Mouse (Mus musculus) heart, postnatal 14 days (tissue): Measurements from ENCODE around the gene Gm10775. TPM values are rescaled to one million over a fixed set of nuclear protein-coding genes. Genes with fewer than 3 reads are reported as not detected.

Source experiments
- DNase-seq, 2 experiments: peaks; one replicate each; pipeline ENCODE4 v3.0.0; 2021 to 2022
- intact Hi-C: fragments of 180-260 bp; cut with DNase I; formaldehyde crosslinking; loops from one replicate; pipeline ENCODE4 v1.15.1; 2025
- long read RNA-seq, 2 experiments: library from polyadenylated mRNA; stranded (forward); transcript quantifications; one replicate each; pipeline ENCODE4 v2.0.0; 2021
- total RNA-seq, 2 experiments: library from RNA; stranded (reverse); gene quantifications; 2 replicates each; pipeline ENCODE4 v1.2.3; 2021

The Gm10775 gene
- total RNA-seq = not detected
- long read RNA-seq, experiment 1 = 0 reads
- long read RNA-seq, experiment 2 = 0 reads

DNA sequence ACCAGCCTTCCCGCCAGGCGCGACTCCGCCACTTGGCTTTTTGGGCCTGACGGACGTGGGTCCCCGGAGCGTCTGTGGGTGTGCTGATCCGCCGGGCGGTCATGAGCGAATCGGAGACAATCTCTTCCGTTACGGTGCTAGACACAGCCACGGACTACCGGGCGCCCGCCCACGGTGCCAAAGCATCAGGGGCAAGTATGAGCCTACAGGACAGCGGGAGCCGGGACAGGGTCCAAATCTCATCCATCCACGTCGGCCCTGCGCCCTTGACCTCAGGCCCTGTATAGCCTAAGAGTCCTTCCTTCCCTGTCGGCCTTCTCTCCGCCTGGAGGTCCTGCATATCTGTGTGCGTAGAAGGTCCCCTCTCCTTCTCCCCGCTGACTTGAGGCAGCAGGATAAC lies at the start of gene Gm10775:
Gm10775 (plus strand) TSS at position 301 of the 400 bp plus-strand sequence.
- DNase-seq = no peak
- intact Hi-C loops = no loop called here

- intact Hi-C loops = no loop called here
- DNase-seq = no peak
Measured at GRCm38 (mm10) chr13:65225945-65226344, 33.4 kb upstream of the Gm10775 start.

DNA sequence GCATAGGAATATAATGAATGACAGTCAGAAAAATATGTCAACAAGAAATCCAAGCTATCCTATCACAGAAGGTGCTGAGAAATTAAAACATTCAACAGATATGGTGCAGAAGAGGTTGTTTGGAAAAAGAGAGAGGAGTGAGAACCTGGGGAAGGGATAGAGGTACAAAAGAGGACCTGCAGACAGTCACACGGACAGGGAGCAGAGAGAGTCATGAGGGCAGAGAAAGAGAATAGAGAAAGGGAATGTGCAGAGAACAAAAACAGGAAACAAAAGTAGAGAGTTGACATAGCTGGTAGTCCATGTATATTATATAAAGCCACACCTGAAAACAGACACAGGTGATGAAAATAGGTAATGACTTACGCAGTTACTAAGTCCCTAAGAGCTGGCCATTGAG lies 32.7 kb upstream of the Gm10775 start:
- intact Hi-C loops = no loop called here
- DNase-seq = no peak

- intact Hi-C loops = no loop called here
- no peak for DNase-seq
Measured at GRCm38 (mm10) chr13:65237211-65237610, 22.1 kb upstream of the Gm10775 start.

DNA sequence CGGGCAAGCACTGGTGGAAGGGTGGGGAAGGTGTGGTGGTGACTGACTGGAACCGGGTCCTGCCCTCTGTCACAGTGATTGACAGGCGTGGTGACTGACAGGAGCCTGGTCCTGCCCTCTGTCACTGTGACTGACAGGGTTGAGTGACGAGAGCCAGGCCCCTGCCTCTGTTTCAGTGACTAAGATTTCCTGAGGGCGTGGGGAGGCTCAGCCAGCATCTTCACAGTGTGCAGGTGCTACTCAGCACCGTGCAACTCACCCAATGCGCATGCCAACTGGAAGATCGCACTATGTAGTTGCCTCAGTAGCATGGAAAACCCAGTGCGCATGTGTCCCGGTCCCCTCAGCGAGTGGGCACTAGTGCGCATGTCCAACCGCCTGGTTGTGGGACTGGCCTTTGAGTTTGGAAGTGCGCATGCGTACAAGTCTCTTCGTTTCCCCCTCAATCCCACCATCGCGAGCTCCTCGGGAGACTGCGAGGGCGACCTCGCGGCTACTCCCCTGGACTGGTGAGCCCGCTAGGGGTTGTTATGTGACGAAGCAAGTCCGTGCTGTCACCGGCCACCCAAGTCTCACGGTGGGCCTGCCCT lies 18.7 kb upstream of the Gm10775 start:
- intact Hi-C loops = loop anchor here (2.0 to 10.0 kb wide), 5 partner anchors 36 to 1086 kb away; partner anchors contain the start of genes Aaed1, Mfsd14b and Zfp367
- DNase-seq = peak; percentile 95 to 96

- intact Hi-C loops = loop anchor here (2.0 to 10.0 kb wide), 5 partner anchors 36 to 1086 kb away; partner anchors contain the start of genes Aaed1, Mfsd14b and Zfp367
Measured at GRCm38 (mm10) chr13:65241099-65241626, 18.2 kb upstream of the Gm10775 start.

DNA sequence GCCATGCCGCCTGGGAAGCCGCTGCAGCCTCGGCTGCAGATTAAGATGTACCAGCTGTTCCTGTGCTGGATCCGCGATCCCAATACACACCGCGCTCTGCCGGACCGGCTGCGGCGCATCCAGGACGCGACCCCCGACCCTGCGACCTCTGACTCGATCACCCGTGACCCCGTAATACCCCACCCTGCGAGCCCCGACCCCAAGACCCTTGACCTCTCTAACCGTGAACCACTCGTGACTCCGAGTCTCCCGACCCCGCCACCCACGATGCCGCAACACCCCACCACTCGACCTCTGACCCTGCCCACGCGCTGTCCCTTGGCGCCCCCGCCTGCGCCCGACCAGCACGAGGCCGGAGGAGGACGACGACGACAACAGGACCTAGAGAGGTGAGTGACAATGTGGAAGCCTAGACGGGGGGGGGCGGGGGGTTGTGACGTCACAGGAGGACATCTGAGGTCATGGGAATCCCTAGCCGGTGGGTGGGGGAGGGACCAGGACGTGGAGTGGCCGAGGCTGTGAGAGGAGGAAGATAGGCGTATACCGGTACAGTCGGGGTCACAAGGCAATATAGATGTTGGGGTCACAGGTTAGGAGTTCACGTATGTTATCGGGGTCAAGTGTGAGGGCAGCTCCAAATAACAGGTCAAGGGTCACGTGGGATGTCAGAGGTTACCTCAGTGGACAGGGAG lies 17.6 kb upstream of the Gm10775 start:
- intact Hi-C loops = loop anchor here (2.0 to 10.0 kb wide), 5 partner anchors 35 to 1087 kb away; partner anchors contain the start of genes Aaed1, Mfsd14b and Zfp367
- DNase-seq = no peak

More at GRCm38 (mm10) chr13:65241099-65241626, 18.2 kb upstream of the Gm10775 start:
- peak; percentile 93 to 95 for DNase-seq

GRCm38 (mm10) chr13:65242319-65242787 lies 17.0 kb upstream of the Gm10775 start:
- intact Hi-C loops = loop anchor here (10.0 kb wide), 3 partner anchors 798 to 1088 kb away; partner anchors contain the start of genes Aaed1 and Zfp367
- DNase-seq = no peak

DNA sequence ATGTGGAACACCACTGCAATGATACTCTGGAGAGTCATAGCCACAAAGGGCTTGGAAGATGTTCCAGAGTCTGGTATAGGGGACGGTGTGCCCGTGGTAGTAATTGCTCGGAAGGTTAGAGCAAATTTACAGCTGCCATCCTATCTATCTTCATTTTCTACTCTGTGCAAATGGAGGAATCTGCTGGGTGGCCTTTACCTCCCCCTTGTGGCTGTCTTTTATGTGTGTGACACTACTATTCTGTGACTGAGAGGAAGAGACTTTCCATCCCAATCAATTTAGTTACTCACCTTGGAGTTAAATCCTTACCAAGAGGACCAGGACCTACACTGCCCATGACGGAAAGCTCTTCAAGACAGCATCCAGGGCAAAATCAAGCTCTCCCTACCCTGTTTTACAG lies 16.1 kb upstream of the Gm10775 start:
- intact Hi-C loops = loop anchor here (10.0 kb wide), 3 partner anchors 798 to 1088 kb away; partner anchors contain the start of genes Aaed1 and Zfp367
- DNase-seq = no peak

DNA sequence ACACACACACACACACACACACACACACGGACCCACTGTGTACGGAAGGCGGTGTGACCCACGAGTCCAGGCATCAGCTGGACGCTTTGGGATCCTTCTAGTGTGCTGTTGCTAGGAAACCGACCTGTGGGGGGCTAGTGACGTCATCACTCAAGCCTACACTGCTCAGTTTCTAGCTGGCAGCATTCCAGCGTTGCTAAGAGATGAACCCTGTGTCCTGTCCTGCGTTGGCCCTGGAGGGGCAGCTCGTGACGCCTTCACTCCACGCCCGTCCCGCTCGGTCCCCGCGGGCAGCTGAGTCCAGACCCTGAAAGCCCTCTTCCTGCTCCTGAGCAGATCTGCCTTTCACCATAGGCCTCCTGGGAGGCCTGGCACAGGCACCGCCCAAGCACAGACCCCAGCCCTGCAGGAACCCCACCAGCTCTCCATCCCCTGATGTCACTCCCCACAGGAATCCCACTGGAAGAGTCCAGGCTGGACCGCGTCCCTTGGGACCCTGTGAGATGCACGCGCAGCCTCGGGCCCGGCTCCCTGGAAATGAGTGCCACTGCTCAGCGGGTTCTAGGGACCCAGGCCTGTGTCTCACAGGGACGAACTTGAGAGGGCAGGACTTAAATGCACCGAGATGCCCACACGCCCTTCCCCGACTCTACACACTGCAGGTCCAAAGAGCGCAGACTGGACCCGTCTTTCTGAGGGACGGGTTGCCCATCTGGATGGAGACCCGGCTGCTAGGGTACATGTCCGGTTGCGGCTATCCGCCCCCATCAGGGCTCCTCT lies 974 bp upstream of the Gm10775 start:
- DNase-seq = peak; percentile 39 to 43
- intact Hi-C loops = no loop called here

DNA sequence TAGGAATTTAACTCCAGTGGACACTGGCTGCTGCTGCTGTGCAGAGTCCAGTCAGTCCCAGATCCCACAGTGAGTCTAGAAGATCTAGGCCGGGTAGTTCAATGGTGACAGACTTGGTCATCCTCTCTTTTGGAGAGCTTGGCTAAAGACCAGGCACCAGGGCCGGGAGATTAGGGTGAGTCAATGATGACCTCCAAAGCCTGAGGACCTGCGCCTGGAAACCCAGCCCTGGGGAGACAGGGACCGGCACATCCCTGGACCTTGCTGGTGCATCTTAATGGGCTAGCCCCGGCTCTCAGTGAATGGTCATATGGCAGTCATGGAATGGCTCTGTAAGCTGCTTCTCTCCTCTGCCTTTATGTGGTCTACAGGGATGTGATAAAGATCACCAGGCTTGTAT lies 2.7 kb downstream of the Gm10775 start:
- no peak for DNase-seq
- intact Hi-C loops = no loop called here

DNA sequence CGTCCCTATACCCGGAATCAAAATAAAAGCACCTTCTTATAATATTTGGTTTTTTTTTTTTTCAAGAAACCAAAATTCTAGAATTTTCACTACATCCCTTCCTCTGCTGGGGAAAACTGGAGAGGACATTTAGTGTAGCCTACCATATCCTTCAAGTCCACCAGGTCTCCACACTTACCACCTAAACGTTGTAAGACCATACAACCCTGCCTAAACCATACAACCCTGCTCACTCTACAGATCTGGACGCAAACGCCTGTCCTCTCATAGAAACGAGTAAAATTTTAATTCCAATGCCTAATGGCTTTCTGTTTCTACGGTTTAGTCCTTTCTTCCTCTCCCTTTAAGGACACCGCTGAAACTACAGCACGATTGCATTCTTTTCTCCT lies 18.6 kb downstream of the Gm10775 start:
- no peak for DNase-seq
- intact Hi-C loops = loop anchor here (2.0 kb wide), 2 partner anchors 37 to 165 kb away; partner anchors contain the start of gene Mfsd14b

GRCm38 (mm10) chr13:65278383-65279341 lies 19.3 kb downstream of the Gm10775 start, which contains the start of gene Zfp369:
Zfp369 (plus strand) TSS chr13:65278814.
- intact Hi-C loops = loop anchor here (2.0 kb wide), 1 partner anchor 166 kb away; the partner anchor contains the start of gene Mfsd14b
- peak; percentile 93 to 96 for DNase-seq

GRCm38 (mm10) chr13:65286771-65287170 lies 27.4 kb downstream of the Gm10775 start:
- intact Hi-C loops = no loop called here
- no peak for DNase-seq

DNA sequence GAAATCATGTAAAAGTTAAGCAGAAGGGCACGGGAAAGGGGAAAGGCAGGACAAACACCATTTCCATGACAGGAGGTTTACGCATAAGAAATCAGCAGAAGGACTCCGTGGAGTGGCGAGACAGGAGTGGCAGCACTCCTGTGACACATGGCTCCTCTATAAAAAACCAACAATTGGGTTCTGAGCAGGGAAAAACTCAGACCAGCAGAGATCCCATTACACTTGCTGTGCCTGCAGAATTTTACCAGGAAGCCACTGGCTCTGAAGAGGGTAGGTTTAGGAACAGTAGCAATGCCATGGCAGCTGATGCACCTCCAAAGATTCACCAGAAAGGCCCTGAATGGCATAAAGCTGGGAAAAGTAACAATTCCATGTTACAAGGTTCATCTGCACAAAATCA lies 37.0 kb downstream of the Gm10775 start:
- DNase-seq = no peak
- intact Hi-C loops = no loop called here
